Mouse (Mus musculus): ENCODE data around the gene Cpa1. TPM values are rescaled to one million over a fixed set of nuclear protein-coding genes. Genes with fewer than 3 reads are reported as not detected.
A peak's percentile ranks its signal among the peaks of the same experiment; 100 is the strongest.

Gene Cpa1
- polyA plus RNA-seq, 1 experiment from 2014 or later = 0.27 TPM

DNA sequence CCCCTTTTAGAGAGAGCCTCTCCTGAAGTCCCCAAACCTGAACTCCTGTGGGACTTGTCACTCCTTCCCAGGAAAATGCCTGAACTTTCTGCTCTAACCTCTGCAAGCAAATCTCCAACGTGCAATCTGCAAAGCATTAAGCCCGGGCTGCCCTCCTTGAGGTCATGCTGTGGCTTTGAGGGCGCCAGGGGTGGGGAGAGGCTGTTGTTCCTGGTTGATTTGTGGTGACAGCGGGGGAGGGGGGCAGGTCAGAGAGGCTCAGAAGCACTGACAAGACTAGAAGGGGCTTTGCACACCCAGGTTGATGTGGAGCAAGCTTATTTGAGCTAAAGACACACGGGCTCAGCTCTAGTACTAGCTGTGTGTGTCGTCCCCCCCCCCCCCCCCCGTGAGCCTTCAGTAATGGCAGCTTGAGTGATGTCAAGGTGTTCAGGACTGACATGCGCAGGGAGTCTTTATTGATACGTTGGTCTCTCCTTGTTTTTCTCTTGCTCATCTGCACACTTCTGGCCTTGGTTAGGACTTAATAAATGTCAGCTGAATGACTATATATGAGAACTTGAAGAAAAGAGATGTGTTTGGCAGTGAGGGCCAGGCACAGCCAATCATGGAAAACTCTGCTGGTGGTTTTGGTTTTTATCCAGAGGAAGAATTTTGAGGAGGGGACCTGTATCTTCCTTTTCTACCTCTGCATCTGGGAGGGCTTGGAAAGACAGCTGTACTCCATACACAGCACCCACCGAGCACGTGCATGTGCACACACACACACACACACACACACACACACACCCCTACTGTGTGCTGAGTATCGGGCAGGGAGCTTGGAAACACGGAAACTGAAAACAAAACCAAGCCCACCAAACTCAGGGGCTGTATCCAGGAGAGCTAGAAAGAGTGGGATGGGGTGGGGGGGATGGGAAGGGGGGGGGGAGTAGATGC is 21.7 kb upstream of the Cpa1 start:
- H3K4me3 ChIP-seq (ENCODE audit: low read depth, low read length) = no peak overlapping the region
- H3K9me3 ChIP-seq (ENCODE audit: control insufficient read depth, low read length) = no peaks in the 10 kb centered on the region
- H3K27ac ChIP-seq (replicated peaks; ENCODE audit: low read depth, low read length) = peak overlapping the region; percentile 93
- H3K9ac ChIP-seq (ENCODE audit: low read length) = no peak overlapping the region; the same call in 1 of the 2 replicates
- peaks cover 31% of the 10 kb centered on the region for H3K4me1 ChIP-seq (ENCODE audit: control insufficient read depth, insufficient read depth, low read length)
- DNase-seq (ENCODE audit: low spot score) (peak; percentile 85), ATAC-seq (ENCODE audit: insufficient number of reproducible peaks, low FRiP score, low TSS enrichment, low read depth) (peak; percentile 80)
- WGBS = 3% methylated on average over 13 of the region's 13 CpGs
- peak overlapping the region; percentile 30; the same call in 1 of the 2 replicates for H3K4me2 ChIP-seq (ENCODE audit: low read depth, severe bottlenecking)
- no peaks in the 10 kb centered on the region for H3K36me3 ChIP-seq (ENCODE audit: control insufficient read depth, insufficient read depth, low read length)
- H3K27me3 ChIP-seq (ENCODE audit: control insufficient read depth, insufficient read depth, low read length) = no peaks in the 10 kb centered on the region

DNA sequence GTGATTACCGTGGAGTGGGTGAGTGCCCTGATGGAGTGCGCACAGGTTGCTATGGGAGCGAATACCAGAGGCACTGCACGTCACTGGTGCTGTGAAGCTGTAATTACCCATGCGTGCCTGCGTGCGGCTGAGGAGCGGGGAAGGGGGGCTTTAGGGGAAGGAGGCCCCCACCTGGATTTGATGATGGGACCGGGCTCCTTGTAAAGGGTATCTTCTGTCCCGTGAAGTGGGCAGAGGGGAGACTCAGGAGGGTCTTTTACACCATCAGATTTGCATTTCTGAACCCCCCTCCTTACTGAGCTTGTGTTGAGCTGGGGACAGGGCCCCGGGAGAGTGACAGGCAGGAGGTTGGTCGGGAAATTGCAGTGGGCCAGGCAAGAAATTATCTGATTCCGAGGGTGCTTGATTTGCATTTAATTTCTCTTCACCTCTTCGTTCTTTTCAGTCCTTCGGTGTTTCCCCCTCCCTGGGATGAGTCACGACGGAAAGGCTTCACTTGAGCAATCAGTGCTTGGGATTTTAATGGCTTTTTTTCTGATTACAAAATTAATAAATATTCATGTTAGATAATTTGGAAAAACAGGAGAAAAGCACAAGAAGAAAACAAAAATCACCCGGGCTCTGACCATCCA is 20.9 kb upstream of the Cpa1 start:
- H3K4me2 ChIP-seq (ENCODE audit: low read depth, severe bottlenecking) = peak overlapping the region; percentile 30; the same call in 1 of the 2 replicates
- 5% methylated on average over 18 of the region's 18 CpGs for WGBS
- no peak overlapping the region; the same call in 1 of the 2 replicates for H3K9ac ChIP-seq (ENCODE audit: low read length)
- peak; percentile 73 for DNase-seq (ENCODE audit: low spot score)
- H3K9me3 ChIP-seq (ENCODE audit: control insufficient read depth, low read length) = no peaks in the 10 kb centered on the region
- peak overlapping the region; percentile 93 for H3K27ac ChIP-seq (replicated peaks; ENCODE audit: low read depth, low read length)
- H3K27me3 ChIP-seq (ENCODE audit: control insufficient read depth, insufficient read depth, low read length) = no peaks in the 10 kb centered on the region
- no peak overlapping the region for H3K4me3 ChIP-seq (ENCODE audit: low read depth, low read length)
- H3K36me3 ChIP-seq (ENCODE audit: control insufficient read depth, insufficient read depth, low read length) = no peaks in the 10 kb centered on the region
- peaks cover 31% of the 10 kb centered on the region for H3K4me1 ChIP-seq (ENCODE audit: control insufficient read depth, insufficient read depth, low read length)
- ATAC-seq (ENCODE audit: insufficient number of reproducible peaks, low FRiP score, low TSS enrichment, low read depth) = peak; percentile 45; the same call in 1 of the 2 replicates

DNA sequence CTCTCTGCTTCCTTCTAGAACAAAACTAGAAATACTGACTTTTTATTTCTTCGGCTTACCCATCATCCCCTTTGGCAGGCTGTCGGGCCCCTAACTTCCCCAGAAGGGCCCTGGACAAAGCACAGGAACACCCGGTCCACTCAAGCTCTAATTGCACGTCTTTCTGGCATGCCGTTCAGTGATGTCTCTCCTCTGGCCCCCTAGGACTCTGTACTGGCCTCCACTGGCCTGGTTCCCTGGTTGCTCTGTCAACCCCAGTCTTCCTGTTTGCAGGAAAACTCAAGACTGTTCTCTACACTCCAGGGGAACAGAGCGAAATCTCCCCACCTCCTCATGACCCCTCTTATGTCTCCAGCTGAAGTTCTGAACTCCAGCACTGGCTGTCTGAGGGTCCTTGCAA is 20.3 kb upstream of the Cpa1 start:
- Histone ChIP-seq H3K36me3 (ENCODE audit: control insufficient read depth, insufficient read depth, low read length) (no peaks in the 10 kb centered on the region), H3K4me1 (ENCODE audit: control insufficient read depth, insufficient read depth, low read length) (peaks cover 31% of the 10 kb centered on the region), H3K4me2 (ENCODE audit: low read depth, severe bottlenecking) (no peak overlapping the region), H3K27me3 (ENCODE audit: control insufficient read depth, insufficient read depth, low read length) (no peaks in the 10 kb centered on the region), H3K9ac (ENCODE audit: low read length) (peak overlapping the region; percentile 22; the same call in 1 of the 2 replicates), H3K9me3 (ENCODE audit: control insufficient read depth, low read length) (no peaks in the 10 kb centered on the region), H3K4me3 (ENCODE audit: low read depth, low read length) (no peak overlapping the region), H3K27ac (replicated peaks; ENCODE audit: low read depth, low read length) (peak overlapping the region; percentile 93)
- DNase-seq (ENCODE audit: low spot score) = no peak
- WGBS = 33% methylated on average over 6 of the region's 6 CpGs
- no peak for ATAC-seq (ENCODE audit: insufficient number of reproducible peaks, low FRiP score, low TSS enrichment, low read depth)

- no peak overlapping the region for H3K4me2 ChIP-seq (ENCODE audit: low read depth, severe bottlenecking)
- H3K36me3 ChIP-seq (ENCODE audit: control insufficient read depth, insufficient read depth, low read length) = no peaks in the 10 kb centered on the region
- DNase-seq (ENCODE audit: low spot score) (no peak), ATAC-seq (ENCODE audit: insufficient number of reproducible peaks, low FRiP score, low TSS enrichment, low read depth) (no peak)
- peaks cover 31% of the 10 kb centered on the region for H3K4me1 ChIP-seq (ENCODE audit: control insufficient read depth, insufficient read depth, low read length)
- no peaks in the 10 kb centered on the region for H3K27me3 ChIP-seq (ENCODE audit: control insufficient read depth, insufficient read depth, low read length)
- no peak overlapping the region for H3K4me3 ChIP-seq (ENCODE audit: low read depth, low read length)
- no peak overlapping the region for H3K9ac ChIP-seq (ENCODE audit: low read length)
- no peak overlapping the region for H3K27ac ChIP-seq (replicated peaks; ENCODE audit: low read depth, low read length)
- H3K9me3 ChIP-seq (ENCODE audit: control insufficient read depth, low read length) = no peaks in the 10 kb centered on the region
- WGBS = 77% methylated on average over 5 of the region's 5 CpGs
Measured at GRCm38 (mm10) chr6:30619606-30620005, 19.4 kb upstream of the Cpa1 start.

- no peak overlapping the region for H3K9ac ChIP-seq (ENCODE audit: low read length)
- no peak overlapping the region for H3K27ac ChIP-seq (replicated peaks; ENCODE audit: low read depth, low read length)
- no peak overlapping the region for H3K4me3 ChIP-seq (ENCODE audit: low read depth, low read length)
- H3K36me3 ChIP-seq (ENCODE audit: control insufficient read depth, insufficient read depth, low read length) = no peaks in the 10 kb centered on the region
- 79% methylated on average over 4 of the region's 4 CpGs for WGBS
- H3K27me3 ChIP-seq (ENCODE audit: control insufficient read depth, insufficient read depth, low read length) = no peaks in the 10 kb centered on the region
- DNase-seq (ENCODE audit: low spot score) (no peak), ATAC-seq (ENCODE audit: insufficient number of reproducible peaks, low FRiP score, low TSS enrichment, low read depth) (no peak)
- no peaks in the 10 kb centered on the region for H3K9me3 ChIP-seq (ENCODE audit: control insufficient read depth, low read length)
- peaks cover 24% of the 10 kb centered on the region for H3K4me1 ChIP-seq (ENCODE audit: control insufficient read depth, insufficient read depth, low read length)
- H3K4me2 ChIP-seq (ENCODE audit: low read depth, severe bottlenecking) = no peak overlapping the region
Measured at GRCm38 (mm10) chr6:30620591-30620990, 18.4 kb upstream of the Cpa1 start.

DNA sequence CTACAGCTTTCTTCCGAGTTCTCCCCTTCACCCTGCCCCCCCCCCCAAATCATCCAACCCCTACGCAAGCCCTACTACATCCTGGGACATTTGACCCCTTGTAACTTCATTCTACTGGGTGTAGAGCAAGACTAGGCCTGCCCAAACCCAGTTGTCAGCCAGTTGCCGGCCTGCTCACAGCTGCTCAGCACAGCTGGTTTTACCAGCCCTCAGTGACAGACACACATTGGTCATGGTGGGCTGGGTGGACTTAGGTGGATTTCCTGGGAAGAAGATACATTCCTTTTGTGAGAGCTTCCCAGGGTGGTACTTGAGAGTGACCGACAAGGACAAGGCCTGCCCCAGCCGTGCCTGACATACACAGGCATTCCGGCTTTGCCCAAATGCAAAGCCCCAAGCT is 18.0 kb upstream of the Cpa1 start:
- 85% methylated on average over 6 of the region's 6 CpGs for WGBS
- peaks cover 20% of the 10 kb centered on the region for H3K4me1 ChIP-seq (ENCODE audit: control insufficient read depth, insufficient read depth, low read length)

GRCm38 (mm10) chr6:30621986-30622389 is 17.0 kb upstream of the Cpa1 start:
- H3K4me2 ChIP-seq (ENCODE audit: low read depth, severe bottlenecking) = no peak overlapping the region
- H3K9ac ChIP-seq (ENCODE audit: low read length) = no peak overlapping the region
- DNase-seq (ENCODE audit: low spot score) (no peak), ATAC-seq (ENCODE audit: insufficient number of reproducible peaks, low FRiP score, low TSS enrichment, low read depth) (no peak)
- H3K27me3 ChIP-seq (ENCODE audit: control insufficient read depth, insufficient read depth, low read length) = no peaks in the 10 kb centered on the region
- no peak overlapping the region for H3K27ac ChIP-seq (replicated peaks; ENCODE audit: low read depth, low read length)
- H3K4me3 ChIP-seq (ENCODE audit: low read depth, low read length) = no peak overlapping the region
- no peaks in the 10 kb centered on the region for H3K36me3 ChIP-seq (ENCODE audit: control insufficient read depth, insufficient read depth, low read length)
- 45% methylated on average over 4 of the region's 4 CpGs for WGBS
- no peaks in the 10 kb centered on the region for H3K9me3 ChIP-seq (ENCODE audit: control insufficient read depth, low read length)
- H3K4me1 ChIP-seq (ENCODE audit: control insufficient read depth, insufficient read depth, low read length) = peaks cover 15% of the 10 kb centered on the region

More for the DNA sequence above, 18.0 kb upstream of the Cpa1 start:
- no peaks in the 10 kb centered on the region for H3K9me3 ChIP-seq (ENCODE audit: control insufficient read depth, low read length)
- H3K9ac ChIP-seq (ENCODE audit: low read length) = no peak overlapping the region
- 0 out of 2 replicates have a peak overlapping the region, but pooled peaks have one; percentile 24 for H3K27ac ChIP-seq (replicated peaks; ENCODE audit: low read depth, low read length)
- no peaks in the 10 kb centered on the region for H3K36me3 ChIP-seq (ENCODE audit: control insufficient read depth, insufficient read depth, low read length)
- H3K4me3 ChIP-seq (ENCODE audit: low read depth, low read length) = no peak overlapping the region
- H3K4me2 ChIP-seq (ENCODE audit: low read depth, severe bottlenecking) = no peak overlapping the region
- H3K27me3 ChIP-seq (ENCODE audit: control insufficient read depth, insufficient read depth, low read length) = no peaks in the 10 kb centered on the region
- ATAC-seq (ENCODE audit: insufficient number of reproducible peaks, low FRiP score, low TSS enrichment, low read depth) (no peak), DNase-seq (ENCODE audit: low spot score) (no peak)

DNA sequence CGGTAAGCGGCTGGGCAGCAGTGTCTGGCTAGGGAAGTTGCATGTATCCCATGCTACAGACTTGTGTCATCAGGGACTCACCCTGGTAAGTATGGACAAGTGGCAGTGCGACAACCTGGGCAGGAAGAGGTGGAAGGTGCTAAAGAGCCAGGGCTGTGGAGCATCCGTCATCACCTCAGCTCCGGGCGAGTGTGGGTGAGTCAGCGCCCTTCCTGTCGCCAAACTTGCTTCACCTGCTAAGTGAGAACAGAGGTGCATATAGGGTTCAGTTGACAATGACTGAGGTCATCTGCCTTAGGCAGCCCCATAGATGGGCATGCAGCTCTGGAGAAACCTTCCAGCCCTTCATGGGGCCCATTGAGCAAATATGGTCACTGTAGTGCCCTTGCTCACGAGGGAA is 14.3 kb upstream of the Cpa1 start:
- no peak overlapping the region for H3K4me2 ChIP-seq (ENCODE audit: low read depth, severe bottlenecking)
- no peaks in the 10 kb centered on the region for H3K27me3 ChIP-seq (ENCODE audit: control insufficient read depth, insufficient read depth, low read length)
- H3K9me3 ChIP-seq (ENCODE audit: control insufficient read depth, low read length) = no peaks in the 10 kb centered on the region
- ATAC-seq (ENCODE audit: insufficient number of reproducible peaks, low FRiP score, low TSS enrichment, low read depth) (no peak), DNase-seq (ENCODE audit: low spot score) (no peak)
- H3K27ac ChIP-seq (replicated peaks; ENCODE audit: low read depth, low read length) = no peak overlapping the region
- no peaks in the 10 kb centered on the region for H3K4me1 ChIP-seq (ENCODE audit: control insufficient read depth, insufficient read depth, low read length)
- WGBS = 82% methylated on average over 9 of the region's 9 CpGs
- H3K4me3 ChIP-seq (ENCODE audit: low read depth, low read length) = no peak overlapping the region
- no peak overlapping the region for H3K9ac ChIP-seq (ENCODE audit: low read length)
- no peaks in the 10 kb centered on the region for H3K36me3 ChIP-seq (ENCODE audit: control insufficient read depth, insufficient read depth, low read length)
